Mouse (Mus musculus): ENCODE measurements at regions not wholly inside any gene's neighbourhood (a gene's known extent, or its start where the extent isn't known, plus 50 kb on each side); places are given as distances from the start of the nearest gene placed in this dataset.

DNA sequence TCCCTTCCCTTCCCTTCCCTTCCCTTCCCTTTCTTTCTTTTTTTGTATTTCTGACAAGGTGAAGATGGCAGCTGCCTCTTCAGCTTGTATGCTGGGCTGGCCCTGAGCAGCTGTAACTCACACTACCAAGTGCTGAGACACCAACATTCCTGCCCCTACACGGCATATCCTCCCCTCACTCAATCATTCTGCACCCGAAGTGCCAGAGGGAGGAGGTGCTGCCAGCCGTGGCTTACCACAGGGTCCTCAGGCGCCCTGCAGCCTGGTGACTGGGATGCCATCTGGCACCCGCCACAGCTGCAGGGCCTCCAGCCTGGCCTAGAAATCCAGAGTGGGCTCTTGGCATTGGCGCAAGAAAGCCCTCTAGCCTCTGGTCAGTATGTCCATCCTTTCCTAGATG lies 84.4 kb upstream of the Bcl6 start:
- TF ChIP-seq CTCF (IDR thresholded peaks at IDR 0.05; ENCODE audit: control insufficient read depth, insufficient read depth, low read length) (no peak), POLR2A (IDR thresholded peaks at IDR 0.05; ENCODE audit: borderline replicate concordance, control insufficient read depth, low read depth, low read length) (no peak)
